Mouse (Mus musculus) G1E-ER4 (cell line): ENCODE measurements around the gene Gca. TPM values are rescaled to one million over a fixed set of nuclear protein-coding genes. Genes with fewer than 3 reads are reported as not detected.

Experiments used
- GATA1 ChIP-seq: IDR thresholded peaks from one replicate; pipeline ENCODE4 v1.8.0; 2012; ENCODE audit warnings: low read length, inconsistent platforms
- polyA plus RNA-seq: library from polyadenylated mRNA; stranded (reverse); fragments of >175 nt; gene quantifications from 2 replicates; pipeline ENCODE4 v1.2.3, GENCODE M21; 2012

Gca gene
- polyA plus RNA-seq, 1 experiment: 0.19 TPM

GRCm38 (mm10) chr2:62654519-62655338 lies 9.4 kb upstream of the Gca start:
- no peak for TF ChIP-seq GATA1

- TF ChIP-seq GATA1: no peak
Measured at GRCm38 (mm10) chr2:62656072-62656471, 8.0 kb upstream of the Gca start.

- no peak for TF ChIP-seq GATA1
Measured at GRCm38 (mm10) chr2:62660565-62660964, 3.5 kb upstream of the Gca start.

- TF ChIP-seq GATA1: no peak
Measured at GRCm38 (mm10) chr2:62662560-62662959, 1.5 kb upstream of the Gca start.

GRCm38 (mm10) chr2:62664839-62665238 lies 754 bp downstream of the Gca start:
- no peak for TF ChIP-seq GATA1

- no peak for TF ChIP-seq GATA1
Measured at GRCm38 (mm10) chr2:62665536-62665935, 1.5 kb downstream of the Gca start.

- TF ChIP-seq GATA1: no peak
Measured at GRCm38 (mm10) chr2:62669848-62670247, 5.8 kb downstream of the Gca start.

GRCm38 (mm10) chr2:62670301-62670700 lies 6.2 kb downstream of the Gca start:
- no peak for TF ChIP-seq GATA1

- no peak for TF ChIP-seq GATA1
Measured at GRCm38 (mm10) chr2:62670767-62671166, 6.7 kb downstream of the Gca start.

- TF ChIP-seq GATA1: no peak
Measured at GRCm38 (mm10) chr2:62672788-62673187, 8.7 kb downstream of the Gca start.

GRCm38 (mm10) chr2:62681667-62682066 lies 17.6 kb downstream of the Gca start:
- TF ChIP-seq GATA1: no peak

GRCm38 (mm10) chr2:62684989-62685595 lies 21.0 kb downstream of the Gca start:
- TF ChIP-seq GATA1: no peak

GRCm38 (mm10) chr2:62685934-62686333 lies 21.8 kb downstream of the Gca start:
- TF ChIP-seq GATA1: no peak

GRCm38 (mm10) chr2:62706313-62706712 lies 42.2 kb downstream of the Gca start:
- TF ChIP-seq GATA1: no peak

- TF ChIP-seq GATA1: no peak
Measured at GRCm38 (mm10) chr2:62709633-62710032, 45.5 kb downstream of the Gca start.

- no peak for TF ChIP-seq GATA1
Measured at GRCm38 (mm10) chr2:62715260-62715659, 51.2 kb downstream of the Gca start.

GRCm38 (mm10) chr2:62717270-62717669 lies 53.2 kb downstream of the Gca start:
- TF ChIP-seq GATA1: no peak
